Mouse (Mus musculus) liver, postnatal 0 days (tissue): Measurements from ENCODE around the gene Tbc1d15.

ENCODE experiments used
- CTCF ChIP-seq: sonication (generic); IDR thresholded peaks from 2 replicates; pipeline ENCODE4 v1.5.1; 2016; ENCODE audit warnings: antibody characterized with exemption, low read depth
- EP300 ChIP-seq: IDR thresholded peaks from 2 replicates; pipeline ENCODE4 v1.6.1; 2016; ENCODE audit warnings: antibody characterized with exemption, low read depth, mild to moderate bottlenecking

- TF ChIP-seq EP300: no peak
- no peak for TF ChIP-seq CTCF
Observed at GRCm38 (mm10) chr10:115248041-115248440, 3.2 kb downstream of the Tbc1d15 start.
